Mouse (Mus musculus) left cerebral cortex, postnatal 4 days (tissue): ENCODE data around the gene 4921539E11Rik. TPM values are rescaled to one million over a fixed set of nuclear protein-coding genes. Genes with fewer than 3 reads are reported as not detected.

Experiments used
- DNase-seq: peaks from one replicate; pipeline ENCODE4 v3.0.0-alpha.2; 2022
- intact Hi-C: fragments of 180-260 bp; cut with DNase I; formaldehyde crosslinking; loops from one replicate; pipeline ENCODE4 v1.15.1; 2025
- total RNA-seq, 2 experiments: library from RNA; stranded (reverse); gene quantifications; 2 replicates each; pipeline ENCODE4 v1.2.3; 2021

The 4921539E11Rik gene
- total RNA-seq, 2 experiments from 2014 or later = not detected

DNA sequence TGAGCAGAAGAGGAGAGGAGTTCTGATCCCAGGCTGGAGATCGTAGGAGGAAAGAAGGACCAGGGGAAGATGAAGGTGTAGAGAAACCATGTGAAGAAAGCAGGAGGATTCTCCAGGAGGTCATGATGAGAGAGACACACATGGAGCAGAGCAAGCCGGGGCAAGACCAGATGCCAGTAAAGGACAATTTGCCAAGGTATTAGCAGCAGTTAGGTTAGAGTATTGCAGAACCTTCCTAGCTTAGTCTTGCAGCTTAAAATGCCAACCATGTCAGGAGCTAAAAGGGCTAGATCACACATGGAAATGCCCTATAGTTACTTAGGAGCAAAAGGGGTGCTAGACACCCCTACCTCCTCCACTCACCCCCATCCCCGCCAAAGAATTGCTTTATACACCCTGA is 43.4 kb downstream of the 4921539E11Rik start:
- intact Hi-C loops = no loop called here

DNA sequence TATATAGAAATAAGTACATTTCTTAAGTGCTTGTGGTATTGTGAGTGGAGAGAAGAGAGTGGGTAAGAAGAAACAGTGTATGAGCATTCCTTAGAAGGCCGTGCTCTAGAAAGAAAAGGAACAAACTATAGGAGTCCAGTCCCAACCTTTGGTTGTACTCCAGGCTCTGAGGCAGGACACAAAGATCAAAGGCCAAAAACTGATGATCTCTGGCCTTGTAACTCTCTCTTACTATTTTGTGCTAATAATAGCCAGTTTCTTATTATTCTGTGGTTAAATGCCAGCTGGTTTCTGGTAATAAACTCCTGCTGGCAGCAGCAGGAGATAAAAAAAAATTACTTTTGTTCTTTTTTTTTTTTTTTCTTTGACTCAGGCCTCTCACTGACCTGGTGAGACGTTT is 58.5 kb downstream of the 4921539E11Rik start:
- no peak for DNase-seq
- intact Hi-C loops = no loop called here

More for the DNA sequence above, 43.4 kb downstream of the 4921539E11Rik start:
- DNase-seq = no peak

DNA sequence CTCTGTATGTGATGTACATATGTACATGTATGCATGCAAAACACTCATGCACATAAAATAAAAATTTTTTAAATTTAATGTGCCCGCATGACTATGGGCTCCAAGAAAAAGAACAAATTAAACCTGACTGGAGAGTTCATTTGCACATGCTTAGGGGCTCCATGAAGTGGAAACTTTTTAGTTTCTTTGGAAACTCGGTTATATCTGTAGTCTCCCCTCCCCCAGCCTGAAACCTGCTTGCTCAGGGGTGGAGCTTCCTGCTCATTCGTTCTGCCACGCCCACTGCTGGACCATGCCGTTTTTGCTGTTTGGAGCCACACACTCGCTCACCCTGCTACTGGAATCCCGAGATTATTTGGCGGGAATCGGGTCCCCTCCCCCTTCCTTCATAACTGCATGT is 67.8 kb downstream of the 4921539E11Rik start:
- intact Hi-C loops = no loop called here

DNA sequence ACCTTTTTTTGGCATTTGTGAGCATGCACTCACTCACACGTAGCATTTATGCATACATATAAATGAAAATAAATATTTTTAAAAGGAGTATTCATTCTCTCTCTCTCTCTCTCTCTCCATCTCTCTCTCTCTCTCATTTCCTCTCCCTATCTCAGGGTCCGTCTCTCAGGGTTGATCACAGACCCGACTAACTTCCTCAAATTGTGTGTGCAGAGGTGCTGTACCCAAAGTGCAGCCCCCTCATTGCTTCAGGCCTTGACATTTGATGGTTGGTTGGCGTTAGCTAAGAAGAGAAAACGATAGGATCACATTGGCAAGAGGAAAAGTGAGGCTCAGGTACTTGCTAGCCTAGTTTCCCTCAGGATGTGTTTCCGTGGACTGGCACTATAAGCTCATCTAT is 68.9 kb downstream of the 4921539E11Rik start:
- intact Hi-C loops = no loop called here

More for the DNA sequence above, 67.8 kb downstream of the 4921539E11Rik start:
- DNase-seq = no peak

DNA sequence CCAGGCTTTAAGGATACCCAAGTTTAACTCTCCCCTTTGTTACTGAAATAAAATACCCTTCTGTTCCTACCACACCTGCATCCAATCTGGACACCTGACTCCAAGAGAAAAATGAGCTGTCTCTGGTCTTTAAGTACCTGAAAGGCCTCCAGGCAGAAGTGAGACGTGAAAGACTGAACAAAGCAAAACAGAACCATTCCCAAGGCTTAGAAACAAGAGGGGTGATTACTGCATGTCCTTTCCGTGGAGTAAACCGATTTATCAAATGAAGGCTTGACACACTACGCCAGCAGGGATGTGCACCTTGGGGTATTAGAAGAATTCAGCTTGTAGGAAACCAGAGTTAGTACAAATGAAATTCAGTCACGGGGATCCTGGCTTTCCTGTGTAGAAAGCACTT is 71.7 kb downstream of the 4921539E11Rik start:
- DNase-seq = no peak
- intact Hi-C loops = loop anchor here (10.0 kb wide), 1 partner anchor 96 kb away; the partner anchor contains the start of gene Oma1

More for the DNA sequence above, 68.9 kb downstream of the 4921539E11Rik start:
- no peak for DNase-seq

DNA sequence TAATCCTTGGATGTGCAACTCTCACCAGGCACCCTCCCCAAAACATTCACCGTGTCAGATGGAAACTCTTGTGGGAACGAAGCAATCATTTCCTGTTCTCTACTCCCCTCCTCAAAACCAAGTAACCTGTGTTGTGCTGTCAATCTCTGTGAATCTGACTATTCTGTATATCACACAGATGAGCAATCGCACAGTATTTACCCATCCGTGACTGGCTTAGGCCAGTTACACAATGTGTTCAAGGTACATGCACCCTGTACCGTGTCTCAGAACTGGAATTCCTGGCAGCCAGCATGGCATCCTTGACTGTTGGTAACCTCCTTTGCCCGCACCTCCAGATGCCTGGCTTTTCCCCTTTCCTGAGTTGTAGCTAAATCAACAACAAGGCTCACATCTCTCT is 74.6 kb downstream of the 4921539E11Rik start:
- intact Hi-C loops = loop anchor here (10.0 kb wide), 1 partner anchor 99 kb away; the partner anchor contains the start of gene Oma1
- no peak for DNase-seq

DNA sequence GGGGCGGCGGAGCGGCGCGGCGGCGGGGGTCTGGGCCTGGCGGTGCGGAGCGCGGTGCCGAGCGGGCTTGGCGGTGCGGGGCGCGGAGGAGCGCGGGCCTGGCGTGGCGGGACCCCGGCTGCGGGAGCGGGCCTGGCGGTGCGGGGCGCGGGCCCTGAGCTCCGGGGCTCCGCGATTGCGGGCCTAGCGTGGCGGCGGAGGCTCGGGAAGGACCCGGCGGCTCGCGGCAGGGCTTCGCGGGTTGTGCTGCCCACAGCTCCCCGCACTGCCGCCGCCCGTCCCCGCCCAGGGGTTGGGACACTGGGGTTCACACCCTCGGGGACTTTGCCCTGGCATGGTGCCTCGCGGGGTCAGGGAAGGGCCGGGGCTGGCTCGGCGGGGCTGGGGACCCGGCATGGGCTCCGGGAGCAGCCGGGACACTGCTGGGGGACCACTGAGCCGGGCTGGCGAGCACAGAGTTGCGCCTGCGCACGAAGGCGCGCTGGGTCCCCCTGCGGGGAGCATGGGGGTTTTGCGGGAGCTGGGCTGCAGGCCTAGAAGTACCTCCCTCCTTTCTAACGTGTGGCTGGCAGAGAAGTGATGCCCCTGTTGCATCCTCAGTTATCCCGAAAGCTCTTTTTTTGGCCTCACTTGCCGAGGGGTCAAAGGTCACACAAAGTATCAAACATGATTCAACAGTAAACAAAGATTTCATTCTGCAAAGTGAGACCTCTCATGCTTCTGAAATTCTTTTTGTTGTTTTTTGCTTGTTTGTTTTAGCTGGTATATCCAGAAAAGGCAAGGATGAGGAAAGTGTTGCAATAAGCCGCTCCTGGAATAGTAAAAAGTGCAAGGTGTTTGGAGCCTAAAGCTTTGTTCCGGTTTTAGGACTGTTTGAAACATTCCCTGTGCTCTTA is 75.5 kb downstream of the 4921539E11Rik start, which contains the start of gene Slc35d1:
Gene Slc35d1 (minus strand): TSS at position 240 of the 896 bp plus-strand sequence.
- peak; percentile 90 for DNase-seq
- intact Hi-C loops = loop anchor here (10.0 kb wide), 1 partner anchor 100 kb away; the partner anchor contains the start of gene Oma1

DNA sequence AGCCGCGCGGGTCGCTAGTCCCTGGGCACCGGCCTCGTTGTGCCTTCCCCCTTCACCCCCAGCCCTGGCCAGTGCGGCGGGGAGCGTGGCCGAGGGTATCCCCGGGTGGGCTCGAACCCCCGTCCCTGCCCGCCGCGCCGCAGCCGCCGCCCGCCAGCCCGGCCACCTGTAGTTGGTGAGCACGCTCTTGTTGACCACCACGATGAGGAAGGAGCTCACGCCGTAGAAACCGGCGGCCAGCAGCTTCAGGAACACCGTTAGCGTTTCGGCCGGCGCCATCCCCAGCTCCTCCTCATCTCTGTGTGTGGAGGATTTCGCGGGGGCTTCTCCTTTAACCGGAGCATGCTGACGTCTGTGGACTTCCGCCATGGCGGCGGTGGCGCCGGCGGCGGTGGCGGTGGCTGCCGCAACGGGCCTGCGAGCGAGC is 76.2 kb downstream of the 4921539E11Rik start:
- DNase-seq = peak; percentile 64
- intact Hi-C loops = loop anchor here (10.0 kb wide), 1 partner anchor 100 kb away; the partner anchor contains the start of gene Oma1

DNA sequence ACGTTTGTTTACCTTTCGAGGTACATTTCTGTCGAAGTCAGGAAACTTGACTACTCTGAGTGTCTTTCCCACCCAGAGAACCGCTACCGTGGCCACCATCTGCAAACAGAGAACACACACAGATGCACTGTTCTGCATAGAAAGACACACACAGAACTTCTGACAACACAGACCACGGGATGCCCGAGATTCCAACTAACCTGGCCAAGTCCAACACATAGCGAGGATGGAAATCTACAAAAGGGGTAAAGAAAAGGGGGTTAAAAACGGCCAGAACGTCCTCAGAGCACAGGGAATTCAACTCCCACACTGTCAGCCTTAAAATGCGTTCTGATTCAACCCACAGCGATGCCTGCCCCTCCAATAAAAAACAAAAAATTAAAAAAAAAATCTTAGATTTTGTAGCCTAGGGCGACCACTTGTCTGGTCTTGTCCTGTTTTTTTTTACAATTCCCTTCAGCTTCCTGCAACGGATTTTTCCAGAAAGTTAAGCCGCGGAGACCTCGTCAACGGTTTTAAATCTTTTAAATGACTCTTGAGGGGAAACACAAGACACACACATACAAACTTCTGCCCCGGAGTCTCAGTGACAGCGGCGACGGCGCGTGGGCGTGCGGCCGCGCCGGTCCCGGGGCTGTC is 76.7 kb downstream of the 4921539E11Rik start:
- intact Hi-C loops = loop anchor here (10.0 kb wide), 1 partner anchor 101 kb away; the partner anchor contains the start of gene Oma1
- DNase-seq = no peak

DNA sequence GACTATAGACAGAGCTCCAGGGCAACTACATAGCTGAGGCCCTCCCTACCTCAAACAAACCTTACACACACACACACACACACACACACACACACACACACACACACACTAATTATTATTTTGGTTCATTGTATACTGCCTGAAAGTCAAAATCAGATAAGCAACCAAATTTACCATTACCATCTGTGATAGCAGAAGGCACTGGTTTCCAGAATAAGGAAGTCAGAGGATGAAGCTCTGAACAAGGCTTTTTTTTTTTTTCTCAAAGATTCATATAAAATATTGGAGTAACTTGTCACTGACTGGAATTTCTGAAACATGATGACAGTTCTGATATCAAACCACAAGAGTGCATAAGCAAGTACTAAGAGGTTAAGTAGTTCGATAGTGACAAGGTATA is 82.1 kb downstream of the 4921539E11Rik start:
- intact Hi-C loops = no loop called here
- no peak for DNase-seq

DNA sequence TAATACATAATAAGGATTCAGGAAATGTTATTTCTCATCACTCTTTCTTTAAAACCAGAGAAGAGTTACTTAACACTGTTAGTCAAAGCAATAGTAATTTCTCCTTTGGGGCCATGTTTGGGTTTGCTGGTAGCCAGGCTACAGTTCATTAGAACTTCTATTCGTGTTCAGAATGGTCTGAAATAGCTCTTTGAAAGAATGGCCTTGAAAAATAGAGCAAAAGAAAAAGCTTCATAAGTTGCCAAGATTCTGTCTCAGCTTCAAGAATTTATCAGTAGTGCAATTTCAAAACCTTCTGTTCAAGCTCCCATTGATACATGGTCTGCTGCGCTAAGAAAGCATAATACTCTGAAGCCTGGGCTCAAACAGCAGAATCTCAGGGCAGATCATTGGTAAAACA is 87.0 kb downstream of the 4921539E11Rik start:
- no peak for DNase-seq
- intact Hi-C loops = no loop called here

DNA sequence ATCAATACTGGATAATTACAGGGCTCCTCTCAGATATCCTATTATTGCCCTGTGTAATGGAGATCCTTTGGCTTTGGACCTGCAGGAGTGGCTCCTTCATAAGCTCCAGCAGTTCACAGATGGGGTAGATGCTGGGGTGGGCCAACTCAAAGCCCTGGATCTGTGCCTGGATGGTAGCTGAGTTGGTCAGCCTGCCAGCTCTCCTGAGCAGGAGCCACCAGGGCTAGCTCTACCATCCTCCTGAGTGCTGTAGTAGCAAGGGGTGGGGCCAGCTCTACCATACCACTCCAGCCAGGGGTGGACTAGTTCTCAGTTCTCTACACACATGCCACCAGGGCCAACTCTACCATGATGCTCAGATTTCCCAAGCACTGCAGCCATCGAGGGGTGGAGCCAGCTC is 90.6 kb downstream of the 4921539E11Rik start:
- intact Hi-C loops = no loop called here
- peak; percentile 39 for DNase-seq

DNA sequence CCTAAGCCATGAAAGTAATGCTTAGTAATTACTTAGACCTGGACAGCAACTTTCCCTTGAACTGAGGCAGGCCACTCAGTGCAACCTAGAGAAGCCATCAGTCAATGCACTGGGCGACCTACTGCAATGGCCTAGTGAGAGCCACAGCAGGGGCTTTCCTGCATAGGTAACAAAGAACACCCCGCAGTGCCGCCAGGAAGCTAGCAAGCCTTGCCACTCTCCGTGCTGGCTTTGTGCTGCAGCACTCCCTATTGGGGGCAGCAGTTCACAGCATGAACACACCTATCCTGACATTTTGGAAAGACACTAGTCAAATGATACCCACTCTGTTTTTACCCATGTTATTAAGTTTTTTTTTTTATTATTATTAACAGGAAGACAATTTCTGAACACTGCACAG is 91.6 kb downstream of the 4921539E11Rik start:
- no peak for DNase-seq
- intact Hi-C loops = no loop called here

DNA sequence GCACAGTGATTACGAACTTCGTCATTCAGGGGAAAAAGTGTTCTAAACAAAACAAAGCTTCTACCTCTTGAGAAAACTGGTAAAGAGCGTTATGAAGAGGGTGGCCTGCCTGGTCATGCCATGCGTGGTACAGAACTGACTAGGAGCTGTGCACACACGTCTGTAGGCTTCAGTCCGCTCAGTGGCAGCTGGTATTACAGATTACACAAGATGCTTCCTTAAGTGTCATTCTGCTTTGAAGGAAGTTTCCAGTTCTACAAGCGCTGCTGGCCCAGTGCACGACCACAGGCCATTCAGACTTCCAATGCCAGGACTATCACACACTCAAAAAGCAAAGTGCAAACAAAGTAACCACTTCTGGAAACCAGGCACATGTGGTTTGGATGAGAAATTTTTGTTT is 93.3 kb downstream of the 4921539E11Rik start:
- intact Hi-C loops = no loop called here
- DNase-seq = no peak

DNA sequence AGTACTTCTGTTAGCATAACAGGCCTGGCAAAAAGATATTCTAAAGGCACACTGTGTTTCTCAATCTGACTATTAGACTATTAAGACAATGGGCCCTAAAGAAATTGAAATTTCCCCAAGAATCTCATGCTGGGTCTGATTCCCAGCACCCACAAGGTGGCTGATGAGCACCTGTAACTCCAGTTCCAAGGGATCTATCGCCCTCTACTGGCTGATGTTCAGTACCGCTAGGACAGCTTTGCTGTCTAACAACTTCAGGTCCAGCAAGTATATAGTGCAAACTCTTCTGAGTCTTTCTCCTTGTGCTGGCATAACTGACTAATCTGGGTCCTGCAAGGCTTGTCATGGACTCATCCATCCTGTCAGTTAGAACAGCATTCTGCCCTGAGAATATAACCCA is 98.2 kb downstream of the 4921539E11Rik start:
- DNase-seq = no peak
- intact Hi-C loops = no loop called here

DNA sequence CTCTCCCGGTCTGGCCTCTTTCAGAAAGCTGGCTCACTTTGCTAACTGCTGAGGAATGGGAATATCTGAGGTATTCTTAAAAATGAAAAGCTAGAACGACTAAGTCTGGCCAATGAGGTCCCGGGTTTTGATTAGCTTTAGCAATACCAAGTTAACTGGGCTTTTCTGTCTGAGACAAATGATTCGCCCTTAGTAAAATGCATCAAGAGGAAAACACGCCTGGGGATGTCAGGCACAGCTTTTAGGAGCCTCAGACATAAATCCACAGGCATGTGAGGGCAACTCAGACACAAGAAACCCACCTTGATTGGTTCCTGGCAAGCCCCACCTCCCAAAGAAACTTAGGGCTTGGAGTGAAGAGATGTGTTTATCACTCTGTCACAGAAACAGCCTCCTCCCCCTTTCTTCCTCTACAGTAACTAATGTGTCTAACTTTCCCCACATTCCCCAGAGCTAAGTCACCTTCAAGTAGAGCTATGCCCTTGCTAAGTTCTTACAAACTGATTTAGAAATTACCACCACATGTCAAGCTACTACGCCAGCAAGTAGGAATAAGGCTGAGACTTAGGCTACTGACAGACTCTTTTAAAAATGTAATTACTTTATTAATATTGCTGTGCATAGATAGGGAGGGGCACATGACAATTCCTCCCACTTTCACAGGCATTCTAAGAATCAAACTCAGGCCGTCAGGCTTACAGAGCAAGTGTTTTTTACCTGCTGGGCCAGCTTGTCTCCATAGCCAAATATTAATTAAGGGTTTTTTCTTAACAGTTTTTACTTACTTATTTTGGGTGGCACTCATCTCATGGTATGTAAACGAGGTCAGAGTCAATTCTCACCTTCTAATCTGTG is 101.7 kb downstream of the 4921539E11Rik start:
- no peak for DNase-seq
- intact Hi-C loops = no loop called here
